Mouse (Mus musculus) gastrocnemius, adult 2 months (tissue): ENCODE results near the gene Gm20388. TPM values are rescaled to one million over a fixed set of nuclear protein-coding genes. Genes with fewer than 3 reads are reported as not detected.
A peak's percentile ranks its signal among the peaks of the same experiment; 100 is the strongest.
"Not testable (repeated sequence)": the region's sequence is repeated elsewhere in the genome, so short reads cannot be mapped to it uniquely, and the experiment has no call there.

Experiments
- DNase-seq: peaks from one replicate; pipeline ENCODE4 v3.0.0; 2022
- H3K27ac ChIP-seq: fragments of 200-600 bp; 2 replicates; pipeline ENCODE4 v1.8.1; 2022; ENCODE audit warnings: mild to moderate bottlenecking
- H3K4me3 ChIP-seq: fragments of 200-600 bp; 2 replicates; pipeline ENCODE4 v1.8.1; 2022; ENCODE audit warnings: mild to moderate bottlenecking, moderate library complexity
- CTCF ChIP-seq: fragments of 200-600 bp; IDR thresholded peaks from 2 replicates; pipeline ENCODE4 v1.8.1; 2022; ENCODE audit warnings: antibody characterized with exemption, mild to moderate bottlenecking, moderate library complexity
- intact Hi-C: fragments of 180-260 bp; cut with DNase I; formaldehyde crosslinking; loops from one replicate; pipeline ENCODE4 v1.15.1; 2025
- total RNA-seq, 2 experiments: library from RNA; stranded (reverse); gene quantifications; 2 replicates each; pipeline ENCODE4 v1.2.3; 2021

Gm20388 gene
- total RNA-seq, 2 experiments from 2014 or later = 6.1 to 15.0 TPM

DNA sequence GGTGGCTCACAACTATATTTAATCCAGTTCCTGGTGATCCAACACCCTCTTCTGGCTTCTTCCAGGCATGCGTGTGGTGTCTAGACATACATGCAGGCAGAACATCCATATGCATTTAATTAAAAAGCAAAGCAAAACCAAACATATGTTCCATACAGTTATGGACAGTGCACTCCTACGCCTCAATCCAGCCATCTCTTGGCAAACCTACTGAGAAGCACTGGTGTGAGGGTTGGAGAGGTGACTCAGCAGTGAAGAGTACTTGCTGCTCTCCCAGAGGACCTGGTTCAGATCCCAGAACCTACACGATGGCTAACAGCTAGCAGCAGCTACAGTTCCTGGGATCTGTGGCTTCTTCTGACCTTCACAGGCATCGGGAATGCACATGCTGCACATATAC is 4001.6 kb downstream of the Gm20388 start:
- H3K4me3 ChIP-seq = no peak overlapping the region
- peak overlapping the region; percentile 72 for H3K27ac ChIP-seq
- no peak for DNase-seq
- intact Hi-C loops = no loop called here
- TF ChIP-seq CTCF = no peak

DNA sequence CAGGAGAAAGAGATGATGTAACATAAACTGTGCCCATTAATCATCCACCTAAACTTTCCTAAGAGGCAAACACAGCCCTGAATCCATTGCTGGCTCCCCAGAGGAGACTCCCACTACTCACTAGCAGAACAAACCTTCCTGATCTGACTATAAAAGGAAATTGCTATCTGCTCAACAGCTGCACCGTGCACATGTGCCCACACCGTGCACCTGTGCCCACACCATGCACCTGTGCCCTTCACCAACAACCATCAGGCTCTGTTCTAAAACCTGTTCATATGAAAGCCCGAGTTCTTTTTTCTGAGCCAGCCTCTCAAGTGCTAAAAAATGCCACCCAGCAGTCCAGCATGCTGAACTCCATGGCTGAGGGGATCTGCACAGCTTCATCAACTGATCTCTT is 4004.0 kb downstream of the Gm20388 start:
- DNase-seq = no peak
- no peak overlapping the region for H3K27ac ChIP-seq
- intact Hi-C loops = no loop called here
- no peak for TF ChIP-seq CTCF
- no peak overlapping the region for H3K4me3 ChIP-seq

DNA sequence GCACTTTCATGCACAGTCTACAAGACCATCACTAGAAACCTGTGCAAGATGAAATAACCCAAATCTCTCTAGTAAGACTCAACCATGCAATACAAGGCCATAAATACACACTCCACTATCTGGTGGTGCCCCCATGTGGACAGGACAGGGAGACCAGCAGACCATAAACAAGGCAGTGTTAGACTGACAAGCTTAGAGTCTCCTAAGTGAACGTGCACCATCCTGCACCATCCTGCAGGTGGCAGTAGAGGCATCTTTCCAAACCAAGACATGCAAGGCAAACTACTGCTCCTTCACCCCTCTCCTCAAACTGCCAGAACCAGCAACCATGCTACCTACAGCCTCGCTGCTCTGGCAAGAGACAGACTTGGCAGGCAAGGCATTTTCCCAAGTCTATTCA is 4014.1 kb downstream of the Gm20388 start:
- intact Hi-C loops = loop anchor here (1.0 to 5.0 kb wide), 2 partner anchors 26 to 87 kb away; no protein-coding TSS in a partner anchor
- TF ChIP-seq CTCF = peak; percentile 96; the same call in 1 of the 2 replicates
- peak; percentile 86 for DNase-seq
- peak overlapping the region; percentile 48 for H3K27ac ChIP-seq
- H3K4me3 ChIP-seq = no peak overlapping the region

DNA sequence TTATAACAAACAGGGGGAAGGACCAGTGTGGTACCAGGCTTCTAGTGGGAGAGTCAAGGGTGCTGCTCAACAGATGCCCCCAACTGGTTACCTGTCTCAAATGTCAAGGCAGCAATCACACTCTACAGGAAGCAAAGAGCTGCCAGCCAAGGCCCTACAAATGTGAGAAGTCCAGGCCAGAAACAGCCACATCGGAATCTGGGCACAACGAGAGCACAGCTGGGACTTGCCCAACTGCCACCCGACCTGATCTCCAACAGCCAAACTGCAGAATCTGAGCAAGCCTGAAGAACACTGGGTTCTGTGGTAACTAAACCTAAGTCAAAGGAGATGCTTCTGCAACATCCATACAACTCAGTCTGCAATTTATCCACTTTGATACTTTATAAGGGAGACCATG is 4015.0 kb downstream of the Gm20388 start:
- H3K27ac ChIP-seq = peak overlapping the region; percentile 48
- intact Hi-C loops = no loop called here
- peak; percentile 75 for DNase-seq
- H3K4me3 ChIP-seq = no peak overlapping the region
- no peak for TF ChIP-seq CTCF

DNA sequence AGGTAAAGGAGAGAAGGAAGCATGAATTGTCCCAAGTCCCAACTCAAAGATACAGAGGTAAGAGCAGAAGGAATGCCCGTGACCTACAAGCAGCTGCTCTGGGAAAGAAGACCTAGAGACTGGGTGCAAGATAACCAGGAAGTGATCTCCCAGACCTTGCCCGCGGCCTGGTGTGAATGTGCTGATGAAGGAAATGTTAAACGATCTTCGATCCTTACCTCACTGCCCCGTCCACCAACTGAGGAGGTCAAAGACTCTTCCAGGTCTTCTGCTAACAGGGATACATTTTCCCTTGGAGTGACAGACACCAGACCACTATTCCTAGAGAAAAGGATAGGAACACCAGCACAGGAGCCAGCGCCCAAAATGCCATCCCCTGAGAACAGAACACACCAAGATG is 4018.4 kb downstream of the Gm20388 start:
- intact Hi-C loops = no loop called here
- no peak for DNase-seq
- H3K27ac ChIP-seq = no peak overlapping the region
- H3K4me3 ChIP-seq = no peak overlapping the region
- no peak for TF ChIP-seq CTCF

DNA sequence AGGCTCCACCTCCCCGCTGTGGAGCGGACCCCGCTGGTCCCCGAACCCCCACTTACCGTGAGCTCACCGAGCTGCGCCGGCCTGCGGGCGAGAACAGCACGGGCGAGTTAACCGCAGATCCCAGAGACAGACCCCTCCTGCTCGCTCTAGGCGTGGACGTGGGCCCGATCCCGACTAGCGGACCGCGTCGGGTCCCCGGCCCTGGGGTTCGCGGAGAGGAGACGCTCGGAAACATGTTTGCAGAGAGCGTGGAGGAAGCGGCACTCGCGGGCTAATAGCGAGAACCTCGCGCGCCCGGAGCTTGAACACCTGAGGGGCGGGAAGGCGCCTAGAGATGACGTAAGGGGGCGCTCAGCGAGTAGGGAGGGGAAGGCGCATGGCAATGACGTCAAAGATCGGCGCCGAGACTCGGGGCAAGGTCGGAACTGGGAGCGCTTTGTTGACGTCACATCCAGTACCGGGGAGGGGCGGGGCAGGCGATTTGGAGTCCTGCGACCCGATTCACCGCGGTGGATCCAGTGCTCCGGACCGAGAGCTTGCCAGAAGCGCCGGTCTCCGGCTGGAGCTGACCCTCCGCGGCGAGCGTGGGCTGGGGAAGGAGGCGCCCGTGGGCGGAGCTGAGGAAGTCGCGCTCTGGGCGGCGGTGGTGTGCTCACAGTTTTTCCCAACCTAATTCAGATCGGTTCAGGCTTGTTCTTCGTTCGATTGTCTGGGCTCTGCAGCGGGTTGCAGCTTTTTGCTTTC is 4038.5 kb downstream of the Gm20388 start, which contains the start of gene Nup133:
Gene Nup133 (minus strand): TSS at position 324 of the 744 bp plus-strand sequence.
- TF ChIP-seq CTCF = no peak
- DNase-seq = peak; percentile 100
- Histone ChIP-seq H3K4me3 (peak within 1 kb of the TSS; percentile 94), H3K27ac (peak within 1 kb of the TSS; percentile 94)
- intact Hi-C loops = no loop called here

DNA sequence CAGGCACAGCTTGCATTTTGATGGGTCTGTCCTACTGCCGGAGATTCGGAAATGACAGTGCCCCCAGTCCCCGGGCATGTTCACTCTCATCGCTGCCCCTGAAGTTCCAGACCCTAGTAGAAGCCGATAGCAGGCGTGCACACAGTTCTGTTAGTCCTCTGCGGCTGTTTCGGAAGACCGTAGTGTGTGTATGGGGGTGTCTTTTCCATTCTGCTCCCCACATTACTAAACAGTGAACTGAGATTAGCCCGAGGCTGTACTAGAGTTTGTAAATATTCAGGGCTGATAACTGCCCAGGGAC is 4039.0 kb downstream of the Gm20388 start:
- intact Hi-C loops = no loop called here
- TF ChIP-seq CTCF = no peak
- H3K27ac ChIP-seq = peak overlapping the region; percentile 94
- DNase-seq = no peak
- H3K4me3 ChIP-seq = peak overlapping the region; percentile 94

DNA sequence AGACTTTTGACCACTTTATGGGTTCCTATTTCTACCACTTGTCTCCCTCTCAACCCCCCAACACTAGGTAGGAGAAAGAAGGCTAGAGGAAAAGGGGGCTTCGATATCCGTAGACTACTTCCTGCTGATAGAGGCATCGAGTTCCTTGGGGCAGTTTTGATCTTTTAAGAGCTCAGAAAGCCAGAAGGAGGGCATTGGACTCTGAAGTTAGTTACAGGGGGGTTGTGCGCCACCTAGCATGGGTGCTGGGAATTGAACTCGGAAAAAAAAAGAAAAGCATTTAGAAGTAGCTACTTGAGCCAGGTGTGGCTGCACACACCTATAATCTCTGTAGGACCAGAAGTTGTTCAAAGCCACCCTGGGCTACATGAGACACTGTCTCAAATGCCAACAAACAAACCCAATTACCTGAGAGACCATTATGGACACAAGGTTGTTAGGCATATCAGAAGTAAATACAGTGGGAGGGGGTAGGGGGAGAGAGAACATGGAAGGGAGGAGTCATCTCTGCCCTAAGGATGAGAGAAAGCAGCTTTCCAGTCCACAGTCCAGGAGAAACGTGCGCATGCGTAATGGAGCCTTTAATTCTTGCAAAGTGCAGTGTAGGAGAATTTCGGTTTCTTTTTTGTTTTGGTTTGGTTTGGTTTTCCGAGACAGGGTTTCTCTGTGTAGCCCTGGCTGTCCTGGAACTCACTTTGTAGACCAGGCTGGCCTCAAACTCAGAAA is 4039.6 kb downstream of the Gm20388 start:
- Histone ChIP-seq H3K27ac (peak overlapping the region; percentile 94), H3K4me3 (peak overlapping the region; percentile 94)
- intact Hi-C loops = no loop called here
- peak; percentile 40 for DNase-seq
- TF ChIP-seq CTCF = peak; percentile 76

DNA sequence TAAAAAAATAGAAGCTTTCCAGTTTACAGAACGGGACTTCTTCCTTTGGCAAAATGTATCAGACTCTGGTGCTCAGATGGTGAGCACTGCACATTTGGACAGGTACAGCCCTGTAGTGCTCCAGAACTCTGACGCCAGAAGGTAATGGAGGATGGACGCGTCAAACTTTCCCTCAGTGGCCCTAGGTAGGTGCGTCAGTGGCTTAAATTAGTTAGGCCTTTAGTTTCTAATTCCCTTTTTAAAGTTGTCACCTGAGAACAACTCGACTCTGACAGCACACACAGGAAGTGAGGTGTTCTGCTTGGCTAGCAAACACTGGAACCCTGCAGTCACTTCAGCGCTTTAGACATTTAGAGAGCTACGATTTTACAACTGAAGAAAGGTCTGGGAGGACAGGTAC is 4043.0 kb downstream of the Gm20388 start:
- Histone ChIP-seq H3K27ac (no peak overlapping the region), H3K4me3 (no peak overlapping the region)
- no peak for DNase-seq
- TF ChIP-seq CTCF = no peak
- intact Hi-C loops = no loop called here

DNA sequence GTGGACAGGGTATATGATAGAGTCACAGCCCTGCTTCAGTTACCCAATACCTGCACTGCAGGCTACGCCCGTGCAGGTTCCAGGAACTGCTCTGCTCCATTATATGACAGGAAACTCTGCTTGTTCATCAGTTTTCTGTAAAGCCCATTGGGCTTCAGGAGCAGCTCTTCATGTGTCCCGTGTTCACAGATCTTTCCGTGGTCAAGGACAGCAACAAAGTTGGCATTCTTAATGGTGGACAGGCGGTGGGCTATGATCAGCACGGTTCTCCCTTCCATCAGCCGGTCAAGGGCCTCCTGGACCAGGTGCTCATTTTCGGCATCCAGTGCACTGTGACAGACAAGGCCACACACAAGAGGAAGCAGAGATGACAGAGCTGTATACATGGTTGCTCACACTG is 4043.6 kb downstream of the Gm20388 start:
- DNase-seq = no peak
- H3K27ac ChIP-seq = no peak overlapping the region
- H3K4me3 ChIP-seq = no peak overlapping the region
- intact Hi-C loops = no loop called here
- no peak for TF ChIP-seq CTCF

DNA sequence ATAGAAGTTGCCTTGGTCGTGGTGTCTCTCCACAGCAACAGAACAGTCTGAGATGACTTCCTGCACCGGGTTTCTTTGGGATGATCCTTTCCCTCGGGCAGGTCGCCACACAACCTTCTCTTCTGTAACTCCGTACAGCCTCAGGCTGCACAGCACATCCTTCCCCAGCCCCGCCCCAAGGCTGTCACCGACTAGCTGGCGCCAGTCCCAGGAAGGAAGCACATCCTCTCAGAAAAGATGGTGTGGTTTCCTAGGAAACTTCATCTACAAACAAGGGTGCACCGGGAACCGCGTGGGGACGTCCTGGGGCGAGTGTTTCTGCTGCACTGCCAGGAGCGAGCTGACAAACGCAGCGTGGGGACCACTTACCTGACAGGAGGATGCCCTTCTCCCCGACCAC is 4047.5 kb downstream of the Gm20388 start:
- no peak for TF ChIP-seq CTCF
- DNase-seq = no peak
- Histone ChIP-seq H3K27ac (no peak overlapping the region), H3K4me3 (no peak overlapping the region)
- intact Hi-C loops = no loop called here

DNA sequence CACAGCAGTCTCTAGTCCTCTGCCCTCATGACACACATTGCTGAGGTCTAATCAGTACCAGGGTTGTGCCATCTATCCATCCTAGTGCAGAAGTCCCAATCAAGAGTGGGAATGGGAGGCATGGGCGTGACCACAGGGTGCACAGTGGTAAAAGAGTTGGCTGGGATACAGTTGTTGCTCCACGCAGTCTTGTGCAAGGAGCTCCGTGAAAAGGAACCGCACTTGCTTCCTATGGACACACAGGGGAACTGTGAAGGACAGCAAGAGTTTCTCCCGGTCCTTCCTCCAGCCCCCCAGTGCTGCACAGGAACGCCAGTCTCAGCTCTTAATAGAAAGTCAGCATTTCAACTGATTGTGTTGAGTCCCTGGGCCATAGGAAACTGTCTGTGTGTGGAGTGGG is 4048.8 kb downstream of the Gm20388 start:
- no peak for TF ChIP-seq CTCF
- Histone ChIP-seq H3K4me3 (no peak overlapping the region), H3K27ac (no peak overlapping the region)
- intact Hi-C loops = no loop called here
- DNase-seq = no peak

DNA sequence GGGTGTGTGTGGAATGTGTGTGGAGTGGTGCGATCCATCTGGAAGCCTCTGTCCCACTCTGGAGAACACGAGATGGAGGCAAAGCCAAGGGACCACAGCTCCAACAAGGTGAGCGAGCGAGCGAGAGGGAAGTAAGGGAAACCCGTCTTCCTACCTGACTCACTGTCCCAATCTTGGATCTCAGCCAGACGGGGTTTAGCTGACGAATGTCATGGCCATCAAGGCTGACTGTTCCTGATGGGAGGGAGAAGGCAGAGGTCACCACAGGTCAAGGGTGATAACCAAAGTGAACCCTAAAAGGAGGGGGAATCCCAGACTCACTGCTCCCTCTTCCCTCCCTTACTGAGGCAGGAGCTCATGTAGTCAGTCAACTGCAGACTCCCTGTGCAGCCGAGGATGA is 4049.4 kb downstream of the Gm20388 start:
- H3K27ac ChIP-seq = no peak overlapping the region
- DNase-seq = no peak
- intact Hi-C loops = no loop called here
- no peak overlapping the region for H3K4me3 ChIP-seq
- no peak for TF ChIP-seq CTCF

DNA sequence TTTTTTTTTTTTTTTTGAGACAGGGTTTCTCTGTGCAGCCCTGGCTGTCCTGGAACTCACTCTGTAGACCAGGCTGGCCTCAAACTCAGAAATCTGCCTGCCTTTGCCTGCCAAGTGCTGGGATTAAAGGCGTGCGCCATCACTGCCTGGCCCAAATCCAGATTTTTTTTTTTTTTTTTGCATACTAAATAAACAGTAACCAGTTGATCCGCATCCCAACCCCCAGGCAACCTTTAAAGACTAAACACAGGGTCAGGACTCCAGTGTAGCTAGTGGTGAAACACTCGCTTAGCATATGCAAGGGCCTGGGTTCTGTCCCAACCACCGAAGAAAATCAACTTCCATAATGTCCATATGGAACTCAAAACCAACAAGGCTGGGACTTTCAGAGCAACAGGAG is 4049.9 kb downstream of the Gm20388 start:
- DNase-seq, H3K27ac ChIP-seq, H3K4me3 ChIP-seq, intact Hi-C loops: not testable (repeated sequence)
